Mouse (Mus musculus) CH12F3 (cell line): Measurements from ENCODE around the gene Rnf5.

ENCODE experiments used
- in situ Hi-C: fragments of 300-500 bp; cut with MboI; formaldehyde crosslinking; loops from 2 replicates; pipeline ENCODE4 v1.14.3; 2020; ENCODE audit warnings: low sequenced_read_pairs

The Rnf5 gene

GRCm38 (mm10) chr17:34587423-34587811 is 16.1 kb downstream of the Rnf5 start:
- in situ Hi-C loops = no loop called here

GRCm38 (mm10) chr17:34586796-34587422 is 16.6 kb downstream of the Rnf5 start:
- in situ Hi-C loops = no loop called here

DNA sequence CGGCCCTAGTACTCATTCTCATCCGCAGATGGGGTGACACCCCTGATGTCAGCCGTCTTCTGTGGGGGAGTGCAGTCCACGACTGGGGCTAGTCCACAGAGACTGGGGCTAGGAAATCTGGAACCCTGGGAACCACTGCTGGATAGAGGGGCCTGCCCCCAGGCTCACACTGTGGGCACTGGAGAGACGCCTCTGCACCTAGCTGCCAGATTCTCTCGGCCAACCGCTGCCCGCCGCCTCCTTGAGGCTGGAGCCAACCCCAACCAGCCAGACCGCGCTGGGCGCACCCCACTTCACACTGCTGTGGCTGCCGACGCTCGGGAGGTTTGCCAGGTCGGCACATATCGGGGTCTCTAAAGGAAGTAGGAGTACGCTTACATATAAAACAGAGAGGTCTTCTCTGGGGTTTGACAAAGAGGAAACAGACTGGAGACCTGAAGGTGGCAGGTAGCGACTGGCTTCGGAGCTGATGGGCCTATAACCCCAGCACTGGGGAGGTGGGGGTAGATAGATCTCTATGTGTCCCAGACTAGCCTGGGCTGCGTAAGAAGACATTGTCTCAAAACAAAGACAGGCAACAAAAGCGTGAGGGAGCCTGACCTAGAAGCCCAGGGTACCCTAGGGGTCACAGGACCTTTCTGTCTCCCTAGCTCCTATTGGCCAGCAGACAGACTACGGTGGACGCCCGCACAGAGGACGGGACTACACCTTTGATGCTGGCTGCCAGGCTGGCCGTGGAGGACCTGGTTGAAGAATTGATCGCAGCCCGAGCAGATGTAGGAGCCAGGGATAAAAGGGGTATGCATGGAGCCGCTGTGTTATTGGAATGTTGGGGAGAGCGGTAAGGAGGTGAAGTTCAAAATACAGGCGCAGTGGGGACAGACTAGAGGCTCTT is 17.4 kb downstream of the Rnf5 start:
- in situ Hi-C loops = no loop called here

- in situ Hi-C loops = no loop called here
These were observed 18.4 kb downstream of the Rnf5 start for GRCm38 (mm10) chr17:34585121-34585520.

DNA sequence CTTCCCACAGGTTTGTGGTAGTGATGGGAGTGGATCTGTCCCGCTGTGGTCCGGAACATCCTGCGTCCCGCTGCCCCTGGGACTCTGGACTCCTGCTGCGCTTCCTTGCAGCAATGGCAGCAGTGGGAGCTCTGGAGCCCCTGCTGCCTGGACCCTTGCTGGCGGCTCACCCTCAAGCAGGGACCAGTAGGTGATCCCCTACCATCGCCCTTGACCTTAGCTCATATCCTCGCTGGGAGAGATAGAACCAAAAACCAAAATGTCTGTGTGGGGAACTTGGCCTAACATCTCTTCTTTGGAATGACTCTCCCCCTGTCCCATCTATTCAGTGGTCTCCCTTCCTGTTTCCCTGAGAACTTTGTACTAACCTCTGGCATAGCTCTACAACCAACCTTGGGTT is 19.7 kb downstream of the Rnf5 start:
- in situ Hi-C loops = no loop called here

DNA sequence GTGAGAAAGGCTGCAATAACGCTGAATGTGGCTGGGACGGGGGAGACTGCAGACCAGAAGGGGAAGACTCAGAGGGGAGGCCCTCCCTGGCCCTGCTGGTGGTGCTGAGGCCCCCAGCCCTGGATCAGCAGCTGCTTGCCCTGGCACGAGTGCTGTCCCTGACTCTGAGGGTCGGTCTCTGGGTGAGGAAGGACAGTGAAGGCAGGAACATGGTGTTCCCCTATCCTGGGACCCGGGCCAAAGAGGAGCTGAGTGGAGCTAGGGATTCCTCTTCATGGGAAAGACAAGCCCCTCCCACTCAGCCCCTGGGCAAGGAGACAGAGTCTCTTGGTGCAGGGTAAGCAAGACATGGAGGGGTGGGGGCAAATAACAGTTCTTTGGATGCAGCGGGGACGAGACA is 20.1 kb downstream of the Rnf5 start:
- in situ Hi-C loops = no loop called here

GRCm38 (mm10) chr17:34582528-34582927 is 21.0 kb downstream of the Rnf5 start:
- in situ Hi-C loops = no loop called here

GRCm38 (mm10) chr17:34578070-34578469 is 25.4 kb downstream of the Rnf5 start:
- in situ Hi-C loops = no loop called here

DNA sequence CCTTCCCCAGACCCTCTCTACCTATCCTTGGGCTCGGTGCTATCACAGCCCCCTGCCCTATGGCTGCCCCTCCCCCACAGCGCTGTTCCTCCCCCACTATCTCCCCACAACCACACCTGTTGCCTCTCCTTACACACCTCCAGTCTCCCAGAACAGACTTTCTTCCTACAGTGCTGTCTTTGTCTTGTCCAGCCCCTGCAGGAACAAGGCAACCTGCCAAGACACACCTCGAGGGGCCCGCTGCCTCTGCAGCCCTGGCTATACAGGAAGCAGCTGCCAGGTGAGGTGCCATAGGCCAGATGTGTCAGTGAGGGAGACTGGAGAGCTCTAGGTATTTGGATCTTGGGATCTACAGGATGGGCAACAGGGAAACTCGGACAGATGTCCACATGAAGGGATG is 26.9 kb downstream of the Rnf5 start:
- in situ Hi-C loops = no loop called here

DNA sequence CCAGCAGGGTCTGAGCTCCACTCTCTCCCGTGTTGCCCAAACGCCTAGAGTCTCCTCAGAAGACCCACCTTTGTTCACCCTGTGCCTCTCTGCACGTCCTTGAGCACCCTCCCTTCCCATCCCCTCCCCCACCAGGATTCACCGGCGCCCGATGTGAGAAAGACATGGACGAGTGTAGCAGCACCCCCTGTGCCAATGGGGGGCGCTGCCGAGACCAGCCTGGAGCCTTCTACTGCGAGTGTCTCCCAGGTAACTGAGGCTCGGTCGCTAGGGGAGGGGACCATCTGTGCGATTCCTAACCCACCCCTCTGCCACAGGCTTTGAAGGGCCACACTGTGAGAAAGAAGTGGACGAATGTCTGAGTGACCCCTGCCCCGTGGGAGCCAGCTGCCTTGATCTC is 31.1 kb downstream of the Rnf5 start:
- in situ Hi-C loops = no loop called here

GRCm38 (mm10) chr17:34571875-34572274 is 31.6 kb downstream of the Rnf5 start:
- in situ Hi-C loops = no loop called here

GRCm38 (mm10) chr17:34569919-34570318 is 33.6 kb downstream of the Rnf5 start:
- in situ Hi-C loops = no loop called here

DNA sequence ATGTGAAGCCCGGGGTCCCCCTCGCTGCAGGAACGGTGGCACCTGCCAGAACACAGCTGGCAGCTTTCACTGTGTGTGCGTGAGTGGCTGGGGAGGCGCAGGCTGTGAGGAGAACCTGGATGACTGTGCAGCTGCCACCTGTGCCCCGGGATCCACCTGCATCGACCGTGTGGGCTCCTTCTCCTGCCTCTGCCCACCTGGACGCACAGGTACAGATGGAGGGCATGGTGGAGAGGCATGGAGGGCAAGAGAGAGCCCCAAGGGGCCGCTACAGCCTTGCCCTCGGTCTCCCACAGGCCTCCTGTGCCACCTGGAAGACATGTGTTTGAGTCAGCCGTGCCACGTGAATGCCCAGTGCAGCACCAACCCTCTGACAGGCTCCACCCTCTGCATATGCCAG is 35.1 kb downstream of the Rnf5 start:
- in situ Hi-C loops = no loop called here

DNA sequence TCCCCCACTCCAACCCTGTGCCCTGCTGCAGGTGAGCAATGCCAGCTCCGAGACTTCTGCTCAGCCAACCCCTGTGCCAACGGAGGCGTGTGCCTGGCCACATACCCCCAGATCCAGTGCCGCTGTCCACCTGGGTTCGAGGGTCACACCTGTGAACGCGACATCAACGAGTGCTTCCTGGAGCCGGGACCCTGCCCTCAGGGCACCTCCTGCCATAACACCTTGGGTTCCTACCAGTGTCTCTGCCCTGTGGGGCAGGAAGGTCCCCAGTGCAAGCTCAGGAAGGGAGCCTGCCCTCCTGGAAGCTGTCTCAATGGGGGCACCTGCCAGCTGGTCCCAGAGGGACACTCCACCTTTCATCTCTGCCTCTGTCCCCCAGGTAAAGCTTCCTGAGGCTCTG is 36.2 kb downstream of the Rnf5 start:
- in situ Hi-C loops = no loop called here

GRCm38 (mm10) chr17:34564796-34565195 is 38.7 kb downstream of the Rnf5 start:
- in situ Hi-C loops = no loop called here

GRCm38 (mm10) chr17:34564003-34564421 is 39.5 kb downstream of the Rnf5 start, which contains the start of gene Notch4:
TSS of gene Notch4 (plus strand) at chr17:34564268.
- in situ Hi-C loops = no loop called here

DNA sequence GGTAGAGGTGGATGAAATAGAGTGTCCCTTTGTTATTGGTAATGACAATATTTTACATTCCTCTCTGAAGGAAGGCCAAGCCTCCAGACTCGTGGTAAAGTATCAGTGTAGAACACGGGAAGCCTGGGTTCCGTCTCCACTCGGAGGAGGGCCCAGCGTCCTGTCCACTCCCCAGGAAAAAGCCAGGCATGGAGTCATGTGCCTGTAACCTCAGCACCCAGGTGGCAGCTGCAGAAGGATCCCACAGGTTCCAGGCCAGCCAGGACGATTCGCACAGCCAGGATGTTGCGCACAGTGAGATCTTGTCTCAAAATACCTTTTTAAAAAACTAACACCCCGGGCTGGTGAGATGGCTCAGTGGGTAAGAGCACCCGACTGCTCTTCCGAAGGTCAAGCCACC is 40.1 kb downstream of the Rnf5 start:
- in situ Hi-C loops = no loop called here

GRCm38 (mm10) chr17:34562595-34562994 is 40.9 kb downstream of the Rnf5 start:
- in situ Hi-C loops = no loop called here

DNA sequence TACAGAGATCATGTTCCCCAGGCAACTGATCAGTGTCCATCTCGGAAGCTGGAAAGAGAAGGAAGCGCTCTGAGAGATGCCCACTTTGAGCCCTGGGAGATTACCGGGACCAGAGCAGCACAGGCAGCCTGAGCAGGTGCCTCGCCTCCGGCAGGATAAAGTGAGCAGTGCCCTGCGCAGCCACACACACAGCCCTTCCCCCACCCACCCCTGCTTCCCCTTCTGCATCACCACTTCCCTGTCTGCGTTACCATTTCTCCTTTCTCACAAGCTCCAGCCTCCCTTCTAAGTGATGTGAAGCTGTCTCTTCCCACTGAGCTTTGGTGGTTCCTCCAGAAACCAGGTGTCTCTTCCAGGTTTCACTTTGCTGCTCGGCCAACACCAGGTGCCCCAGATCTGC is 42.3 kb downstream of the Rnf5 start:
- in situ Hi-C loops = no loop called here

DNA sequence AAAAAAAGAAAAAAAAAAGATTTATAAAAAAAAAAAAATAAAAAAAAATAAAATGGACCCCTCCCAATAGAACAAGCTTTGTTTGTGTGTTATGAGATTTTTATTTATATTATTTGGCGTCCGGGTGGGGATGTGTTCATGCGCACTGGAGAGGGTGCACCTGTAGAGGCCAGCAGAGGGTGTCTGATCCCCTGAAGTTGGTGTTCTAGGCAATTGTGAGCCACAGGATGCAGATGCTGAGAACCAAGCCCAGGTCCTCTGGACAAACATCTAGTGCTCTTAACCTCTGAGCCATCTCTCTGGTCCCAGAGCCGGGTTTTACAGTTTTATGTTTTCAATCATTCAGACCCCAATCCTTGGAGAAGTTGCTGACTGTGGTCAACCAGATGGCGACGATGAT is 43.1 kb downstream of the Rnf5 start:
- in situ Hi-C loops = no loop called here

- in situ Hi-C loops = no loop called here
These were observed 43.6 kb downstream of the Rnf5 start for GRCm38 (mm10) chr17:34559895-34560294.

DNA sequence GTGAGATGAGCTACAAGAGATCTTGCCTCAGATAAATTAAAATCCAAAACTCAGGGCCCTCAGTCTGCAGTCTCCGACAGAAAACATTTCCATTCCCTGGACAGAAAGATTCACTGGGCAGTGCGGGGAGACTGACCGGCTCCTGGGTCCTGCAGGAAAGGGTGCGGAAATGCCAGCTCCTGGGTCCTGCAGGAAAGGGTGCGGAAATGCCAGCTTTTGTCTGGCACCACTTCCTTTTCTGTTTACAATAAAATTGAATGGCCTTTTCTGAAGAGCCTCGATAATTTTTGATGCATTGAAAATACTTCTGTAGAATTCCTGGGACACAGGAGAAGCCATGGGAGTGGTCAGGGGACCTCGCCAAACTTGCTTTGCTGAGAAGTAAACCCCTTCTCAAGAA is 44.4 kb downstream of the Rnf5 start:
- in situ Hi-C loops = no loop called here
